Mouse (Mus musculus) E14TG2a.4 (cell line): ENCODE results near the gene Bax.
"Not testable (repeated sequence)": the region's sequence is repeated elsewhere in the genome, so short reads cannot be mapped to it uniquely, and the experiment has no call there.

Source experiments
- H3K27me3 ChIP-seq: 2 replicates; pipeline ENCODE4 v1.6.1; 2014; ENCODE audit warnings: low read length, control low read depth; ENCODE audit not compliant: insufficient read depth
- H3K36me3 ChIP-seq: 2 replicates; pipeline ENCODE4 v1.6.1; 2014; ENCODE audit warnings: low read length, control low read depth; ENCODE audit not compliant: insufficient read depth
- H3K4me1 ChIP-seq: replicated peaks from 2 replicates; pipeline ENCODE4 v1.6.1; 2014; ENCODE audit warnings: low read depth, low read length, control low read depth
- H3K4me3 ChIP-seq: replicated peaks from 2 replicates; pipeline ENCODE4 v1.5.1; 2014; ENCODE audit warnings: mild to moderate bottlenecking, low read length
- H3K9me3 ChIP-seq: 2 replicates; pipeline ENCODE4 v1.6.1; 2014; ENCODE audit warnings: low read length, control low read depth
- CTCF ChIP-seq: conservative IDR thresholded peaks from 2 replicates; pipeline ENCODE4 v1.5.1; 2014; ENCODE audit warnings: low read length
- NANOG ChIP-seq: IDR thresholded peaks from 2 replicates; pipeline ENCODE4 v1.6.1; 2014; ENCODE audit warnings: borderline replicate concordance, low read length, mixed read lengths
- POU5F1 ChIP-seq: IDR thresholded peaks from 2 replicates; pipeline ENCODE4 v1.6.1; 2014; ENCODE audit warnings: low read length, borderline replicate concordance

The Bax gene

DNA sequence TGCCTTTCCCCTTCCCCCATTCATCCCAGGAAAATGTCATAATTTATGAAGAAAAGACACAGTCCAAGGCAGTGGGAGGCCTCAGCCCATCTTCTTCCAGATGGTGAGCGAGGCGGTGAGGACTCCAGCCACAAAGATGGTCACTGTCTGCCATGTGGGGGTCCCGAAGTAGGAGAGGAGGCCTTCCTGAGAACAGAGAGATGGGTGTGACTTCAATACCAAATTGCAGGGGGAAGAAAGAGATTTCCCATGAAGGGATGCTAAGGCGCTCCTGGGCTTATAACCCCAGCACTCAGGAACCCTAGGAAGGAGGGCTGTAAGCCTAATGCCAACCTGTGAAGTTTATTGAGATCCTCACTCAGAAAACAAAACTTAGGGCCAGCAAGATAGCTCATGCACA, 4.9 kb downstream of the Bax start:
- H3K9me3 ChIP-seq: no peaks in the 10 kb centered on the region
- H3K4me3 ChIP-seq: peak overlapping the region; percentile 75
- TF ChIP-seq CTCF (no peak), POU5F1 (no peak), NANOG (no peak)
- peaks cover 58% of the 10 kb centered on the region for H3K4me1 ChIP-seq
- H3K27me3 ChIP-seq: no peaks in the 10 kb centered on the region
- peaks cover 79% of the 10 kb centered on the region for H3K36me3 ChIP-seq

DNA sequence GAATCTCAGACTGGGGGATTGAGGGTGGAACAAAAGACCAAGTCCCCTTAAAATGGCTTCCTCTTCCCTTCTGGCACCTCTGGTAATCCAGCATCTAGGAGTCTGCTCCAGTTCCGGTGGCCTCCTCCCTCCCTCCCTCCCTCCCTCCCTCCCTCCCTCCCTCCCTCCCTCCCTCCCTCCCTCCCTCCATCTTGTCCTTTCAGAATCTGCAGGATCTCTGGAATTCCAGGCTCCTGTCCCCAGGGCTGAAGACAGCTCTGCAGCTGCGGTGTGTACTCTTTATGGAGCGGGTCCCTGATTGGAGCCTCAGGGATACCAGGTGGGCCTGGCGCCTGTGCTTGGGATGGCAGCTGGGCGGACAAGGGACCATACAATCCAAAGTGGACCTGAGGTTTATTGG, 5.4 kb downstream of the Bax start:
- Histone ChIP-seq H3K9me3 (no peaks in the 10 kb centered on the region), H3K36me3 (peaks cover 82% of the 10 kb centered on the region), H3K4me1 (peaks cover 62% of the 10 kb centered on the region), H3K27me3 (no peaks in the 10 kb centered on the region), H3K4me3 (peak overlapping the region; percentile 76)
- TF ChIP-seq POU5F1 (no peak), NANOG (no peak), CTCF (no peak)

DNA sequence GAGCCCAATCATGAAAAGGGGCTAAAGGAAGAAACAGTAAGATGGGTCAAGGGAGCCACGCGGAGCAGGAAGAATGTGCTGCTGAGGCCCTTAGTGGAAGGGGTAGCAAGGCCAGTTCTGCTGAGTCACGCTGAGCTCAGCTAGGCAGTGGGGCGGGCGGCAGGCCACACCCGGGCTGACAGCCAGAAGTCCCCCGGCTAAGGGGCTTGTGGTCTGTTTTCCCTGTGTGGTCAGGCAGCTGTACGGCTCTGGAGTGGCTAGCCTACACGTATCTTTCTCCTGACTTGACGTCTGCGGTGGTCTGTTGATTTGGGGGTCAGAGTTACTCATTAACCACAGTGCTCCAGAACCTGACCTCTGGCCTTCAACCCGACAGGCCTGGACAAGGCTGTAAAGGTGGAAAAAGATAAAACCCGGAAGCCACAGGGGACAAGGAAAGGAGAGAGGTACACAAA, 5.8 kb downstream of the Bax start:
- peak overlapping the region; percentile 76 for H3K4me3 ChIP-seq
- TF ChIP-seq CTCF (no peak), NANOG (no peak), POU5F1 (no peak)
- peaks cover 83% of the 10 kb centered on the region for H3K36me3 ChIP-seq
- H3K9me3 ChIP-seq: no peaks in the 10 kb centered on the region
- no peaks in the 10 kb centered on the region for H3K27me3 ChIP-seq
- peaks cover 67% of the 10 kb centered on the region for H3K4me1 ChIP-seq

DNA sequence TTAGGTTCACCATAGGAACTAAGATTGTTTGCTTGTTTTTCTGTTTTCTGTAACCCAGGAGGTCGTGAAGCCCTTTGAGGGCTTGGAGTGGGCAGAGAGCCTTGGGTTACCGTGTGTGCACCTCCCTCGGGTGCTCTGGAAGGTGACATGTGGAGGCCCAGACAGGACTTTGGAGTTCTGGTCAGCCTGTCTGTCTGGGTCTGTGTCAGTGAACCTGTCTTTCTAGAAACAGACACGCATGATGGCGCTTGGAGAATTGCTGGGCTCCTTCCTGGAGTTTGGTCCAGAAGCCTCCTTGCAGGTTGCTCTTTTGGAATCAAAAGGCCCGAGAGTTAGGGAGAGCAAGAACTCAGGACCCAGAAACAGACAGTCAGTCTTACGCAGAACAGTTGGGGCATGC, 6.3 kb downstream of the Bax start:
- Histone ChIP-seq H3K4me1 (peaks cover 69% of the 10 kb centered on the region), H3K36me3 (peaks cover 83% of the 10 kb centered on the region), H3K4me3 (peak overlapping the region; percentile 76), H3K9me3 (no peaks in the 10 kb centered on the region), H3K27me3 (no peaks in the 10 kb centered on the region)
- TF ChIP-seq CTCF: no peak
- no peak for TF ChIP-seq POU5F1
- TF ChIP-seq NANOG: no peak

DNA sequence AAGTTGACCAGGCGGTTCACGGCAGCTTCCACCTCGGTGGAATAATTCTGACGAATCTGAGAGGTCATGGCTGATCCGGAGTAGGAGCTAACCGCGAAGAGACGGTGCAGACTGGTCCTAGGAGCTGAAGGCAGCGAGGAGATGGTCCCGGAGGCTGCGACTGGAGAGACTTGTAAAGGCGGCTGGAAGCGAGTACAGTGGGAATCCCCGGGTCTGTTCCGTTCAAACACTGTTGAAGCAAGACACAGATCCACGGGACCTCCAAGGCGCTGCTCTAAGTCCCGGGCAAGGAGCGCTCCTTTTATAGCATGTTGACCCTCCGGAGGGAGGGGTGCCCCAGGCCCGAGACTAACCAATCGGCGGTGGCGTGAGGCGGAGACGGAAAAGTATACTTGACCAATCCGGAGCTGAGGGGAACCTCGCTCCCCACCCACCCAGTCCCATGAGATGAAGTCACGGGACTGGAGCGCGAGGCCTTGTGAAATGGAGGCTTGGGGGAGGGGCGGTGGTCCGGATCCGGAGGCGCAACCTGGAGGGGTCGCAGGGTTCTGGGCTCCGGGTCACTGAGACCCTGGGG, 7.0 kb downstream of the Bax start, which contains the start of gene Ftl1:
TSS of gene Ftl1 (minus strand) at position 321 of the 577 bp plus-strand sequence.
- H3K36me3 ChIP-seq: peaks cover 83% of the 10 kb centered on the region

DNA sequence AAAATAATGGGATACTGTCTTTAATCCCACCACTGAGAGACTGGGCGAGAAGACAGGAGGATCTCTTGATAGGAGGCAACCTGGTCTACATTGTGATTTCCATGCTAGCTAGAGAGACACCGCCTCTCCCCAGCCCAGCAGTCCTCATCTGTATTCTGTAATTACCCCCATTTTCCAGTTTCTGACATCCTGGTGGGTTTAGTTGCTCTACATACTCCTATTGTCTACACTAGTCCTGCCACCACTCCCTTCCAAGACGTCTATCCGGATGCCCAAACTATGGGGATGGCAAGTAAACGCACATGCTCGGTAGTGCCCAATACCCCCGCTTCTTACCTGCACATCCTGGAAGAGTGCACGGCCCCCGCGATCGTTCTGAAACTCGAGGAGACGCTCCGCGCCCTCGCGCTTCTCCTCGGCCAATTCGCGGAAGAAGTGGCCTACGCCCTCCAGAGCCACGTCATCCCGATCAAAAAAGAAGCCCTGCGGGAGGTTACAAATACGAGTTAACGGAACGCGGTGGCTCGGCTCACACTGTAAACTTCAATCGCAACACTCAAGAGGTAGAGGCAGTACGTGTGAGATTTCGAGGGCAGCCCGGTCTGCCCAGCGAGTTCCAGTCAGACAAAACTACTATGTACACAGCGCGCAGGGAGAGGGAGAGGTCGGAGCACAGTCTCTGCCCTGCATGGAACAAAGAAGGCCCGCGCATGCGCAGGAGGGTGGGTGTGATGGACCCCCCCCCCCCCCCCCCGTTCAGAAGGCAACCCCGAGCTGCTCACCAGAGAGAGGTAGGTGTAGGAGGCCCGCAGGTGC, 7.7 kb downstream of the Bax start:
- Histone ChIP-seq H3K36me3 (peaks cover 81% of the 10 kb centered on the region), H3K4me3 (peak overlapping the region; percentile 96), H3K4me1 (peaks cover 67% of the 10 kb centered on the region), H3K27me3 (no peaks in the 10 kb centered on the region), H3K9me3 (no peaks in the 10 kb centered on the region)
- TF ChIP-seq CTCF: no peak
- no peak for TF ChIP-seq POU5F1
- no peak for TF ChIP-seq NANOG

More for the DNA sequence above, 7.0 kb downstream of the Bax start, which contains the start of gene Ftl1:
- H3K27me3 ChIP-seq, H3K9me3 ChIP-seq: not testable (repeated sequence)
- Histone ChIP-seq H3K4me3 (peak within 1 kb of the TSS; percentile 96), H3K4me1 (peaks cover 69% of the 10 kb centered on the region)

DNA sequence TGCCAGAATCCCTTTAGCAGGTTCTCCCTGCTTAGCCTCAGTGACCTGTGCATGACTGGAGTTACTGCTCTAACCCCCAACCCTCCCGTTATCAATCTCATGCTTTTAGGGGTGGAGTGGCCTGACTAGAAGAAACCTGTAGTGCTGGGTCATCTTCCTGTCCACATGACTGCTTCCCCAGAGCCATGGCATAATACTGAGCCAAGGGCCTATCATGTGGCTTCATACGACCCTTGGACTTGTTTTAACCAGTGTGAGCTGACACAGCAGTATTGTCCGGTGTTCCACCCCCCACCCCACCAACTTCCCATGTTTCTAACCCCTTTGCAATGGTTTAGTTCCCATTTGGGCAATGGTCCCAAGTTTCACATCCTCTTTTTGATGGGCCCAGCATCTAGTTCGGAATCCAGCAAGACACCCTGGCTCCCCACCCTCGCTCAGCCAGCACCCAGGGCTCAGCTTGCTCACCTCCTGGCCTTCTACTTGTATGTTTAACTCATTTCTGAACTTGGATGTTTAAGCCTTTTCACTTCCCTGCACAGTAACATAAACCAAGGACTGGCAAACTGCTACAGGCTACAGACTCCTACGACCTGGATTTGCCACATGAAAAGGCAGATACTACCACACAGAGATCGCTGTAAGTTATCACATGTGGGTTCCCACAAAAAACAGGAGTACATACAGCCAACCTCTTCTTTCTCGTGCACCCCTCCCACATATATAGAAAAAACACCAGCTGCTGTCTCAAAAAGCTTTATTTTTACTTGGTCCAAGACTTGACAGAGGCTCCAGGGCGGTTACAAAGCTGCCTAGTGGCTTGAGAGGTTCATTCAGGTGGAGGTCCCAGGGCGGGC, 9.3 kb downstream of the Bax start:
- TF ChIP-seq POU5F1 (no peak), CTCF (no peak), NANOG (no peak)

DNA sequence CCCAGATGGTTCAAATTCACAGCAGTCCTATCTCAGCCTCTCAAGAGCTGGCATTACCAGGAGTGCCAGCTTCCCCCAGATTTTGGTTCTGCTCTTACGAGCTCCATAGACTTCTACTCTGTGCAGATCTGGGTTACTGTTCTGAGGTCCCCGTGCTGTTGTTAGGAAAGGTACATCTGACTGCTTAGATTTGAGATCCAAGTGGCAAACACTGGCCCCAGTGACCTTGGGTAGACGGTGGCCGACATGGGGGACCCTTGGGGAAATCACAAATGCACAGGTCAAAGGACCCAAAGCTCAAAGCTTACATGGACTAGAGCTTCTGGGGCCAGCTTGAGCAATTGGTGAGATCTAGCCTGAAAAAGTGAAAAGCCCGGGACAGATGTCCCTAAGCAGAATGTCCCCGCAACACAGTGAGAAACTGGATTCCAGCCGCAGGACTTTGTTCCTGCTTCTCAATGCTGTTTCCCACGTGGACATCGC, 9.9 kb downstream of the Bax start:
- no peak for TF ChIP-seq NANOG
- no peak for TF ChIP-seq CTCF
- no peak for TF ChIP-seq POU5F1
- Histone ChIP-seq H3K27me3 (no peaks in the 10 kb centered on the region), H3K9me3 (no peaks in the 10 kb centered on the region)

More for the DNA sequence above, 9.3 kb downstream of the Bax start:
- Histone ChIP-seq H3K4me1 (peaks cover 53% of the 10 kb centered on the region), H3K9me3 (no peaks in the 10 kb centered on the region), H3K4me3 (peak overlapping the region; percentile 96), H3K27me3 (no peaks in the 10 kb centered on the region), H3K36me3 (peaks cover 78% of the 10 kb centered on the region)

More for the DNA sequence above, 9.9 kb downstream of the Bax start:
- Histone ChIP-seq H3K36me3 (peaks cover 80% of the 10 kb centered on the region), H3K4me3 (peak overlapping the region; percentile 96), H3K4me1 (peaks cover 53% of the 10 kb centered on the region)
